Mouse (Mus musculus): ENCODE results near the gene Glo1. TPM values are rescaled to one million over a fixed set of nuclear protein-coding genes. Genes with fewer than 3 reads are reported as not detected.

The Glo1 gene
- polyA plus RNA-seq, 1 experiment from 2014 or later = 160 TPM

GRCm38 (mm10) chr17:30609305-30609979, 17.2 kb downstream of the Glo1 start:
- 92% methylated on average over 16 of the region's 16 CpGs for WGBS
- Histone ChIP-seq H3K27ac (ENCODE audit: low read length) (no peak overlapping the region), H3K36me3 (ENCODE audit: control insufficient read depth, insufficient read depth, low read length) (no peaks in the 10 kb centered on the region), H3K4me2 (ENCODE audit: low read length) (no peak overlapping the region), H3K4me1 (ENCODE audit: control insufficient read depth, insufficient read depth, low read length) (peaks cover 9% of the 10 kb centered on the region), H3K4me3 (ENCODE audit: low read depth, low read length) (no peak overlapping the region), H3K9ac (ENCODE audit: low read depth, low read length) (no peak overlapping the region), H3K27me3 (ENCODE audit: control insufficient read depth, insufficient read depth, low read depth, low read length) (no peaks in the 10 kb centered on the region), H3K9me3 (replicated peaks; ENCODE audit: control insufficient read depth, low read length, poor library complexity, severe bottlenecking) (no peaks in the 10 kb centered on the region)
- ATAC-seq = no peak

DNA sequence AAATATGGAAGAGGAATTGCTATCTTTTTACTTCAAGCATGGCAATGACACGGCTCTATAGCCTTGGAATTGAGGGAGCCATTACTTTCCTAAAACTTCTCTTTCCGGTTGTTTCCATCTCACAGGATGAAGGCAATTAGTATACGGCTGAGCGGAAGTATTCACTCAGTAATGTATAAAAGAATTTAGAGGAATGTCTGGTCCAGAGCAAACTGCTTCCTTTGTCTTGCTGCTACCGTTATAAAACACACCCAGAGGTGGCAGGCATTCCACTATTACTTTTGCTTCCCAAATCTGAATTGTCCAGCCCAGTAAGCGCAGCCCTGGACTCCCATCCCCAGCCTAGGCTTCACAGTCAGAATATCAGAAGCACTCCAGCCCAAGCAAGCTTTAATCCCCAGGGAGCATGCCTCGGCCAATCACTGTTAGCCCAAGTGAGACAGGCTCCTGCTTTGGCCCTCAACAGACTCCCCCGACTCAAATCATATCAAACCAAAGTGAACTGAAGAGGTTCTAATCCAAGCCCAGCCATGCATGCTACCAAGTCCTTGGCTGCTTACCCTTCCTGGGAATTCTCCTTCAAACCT, 18.7 kb downstream of the Glo1 start:
- H3K27ac ChIP-seq (ENCODE audit: low read length) = no peak overlapping the region
- WGBS = 53% methylated on average over 8 of the region's 8 CpGs
- ATAC-seq = no peak

GRCm38 (mm10) chr17:30607330-30607729, 19.3 kb downstream of the Glo1 start:
- H3K9me3 ChIP-seq (replicated peaks; ENCODE audit: control insufficient read depth, low read length, poor library complexity, severe bottlenecking) = no peaks in the 10 kb centered on the region
- no peak overlapping the region for H3K9ac ChIP-seq (ENCODE audit: low read depth, low read length)
- no peak for ATAC-seq
- H3K4me2 ChIP-seq (ENCODE audit: low read length) = no peak overlapping the region
- no peak overlapping the region for H3K4me3 ChIP-seq (ENCODE audit: low read depth, low read length)
- H3K36me3 ChIP-seq (ENCODE audit: control insufficient read depth, insufficient read depth, low read length) = no peaks in the 10 kb centered on the region
- 88% methylated on average over 7 of the region's 7 CpGs for WGBS
- peaks cover 9% of the 10 kb centered on the region for H3K4me1 ChIP-seq (ENCODE audit: control insufficient read depth, insufficient read depth, low read length)
- H3K27ac ChIP-seq (ENCODE audit: low read length) = no peak overlapping the region; the same call in 1 of the 2 replicates
- no peaks in the 10 kb centered on the region for H3K27me3 ChIP-seq (ENCODE audit: control insufficient read depth, insufficient read depth, low read depth, low read length)

More for the DNA sequence above, 18.7 kb downstream of the Glo1 start:
- H3K9me3 ChIP-seq (replicated peaks; ENCODE audit: control insufficient read depth, low read length, poor library complexity, severe bottlenecking) = no peaks in the 10 kb centered on the region
- H3K4me3 ChIP-seq (ENCODE audit: low read depth, low read length) = no peak overlapping the region
- H3K4me2 ChIP-seq (ENCODE audit: low read length) = no peak overlapping the region
- H3K4me1 ChIP-seq (ENCODE audit: control insufficient read depth, insufficient read depth, low read length) = peaks cover 9% of the 10 kb centered on the region
- no peaks in the 10 kb centered on the region for H3K27me3 ChIP-seq (ENCODE audit: control insufficient read depth, insufficient read depth, low read depth, low read length)
- no peak overlapping the region for H3K9ac ChIP-seq (ENCODE audit: low read depth, low read length)
- no peaks in the 10 kb centered on the region for H3K36me3 ChIP-seq (ENCODE audit: control insufficient read depth, insufficient read depth, low read length)

DNA sequence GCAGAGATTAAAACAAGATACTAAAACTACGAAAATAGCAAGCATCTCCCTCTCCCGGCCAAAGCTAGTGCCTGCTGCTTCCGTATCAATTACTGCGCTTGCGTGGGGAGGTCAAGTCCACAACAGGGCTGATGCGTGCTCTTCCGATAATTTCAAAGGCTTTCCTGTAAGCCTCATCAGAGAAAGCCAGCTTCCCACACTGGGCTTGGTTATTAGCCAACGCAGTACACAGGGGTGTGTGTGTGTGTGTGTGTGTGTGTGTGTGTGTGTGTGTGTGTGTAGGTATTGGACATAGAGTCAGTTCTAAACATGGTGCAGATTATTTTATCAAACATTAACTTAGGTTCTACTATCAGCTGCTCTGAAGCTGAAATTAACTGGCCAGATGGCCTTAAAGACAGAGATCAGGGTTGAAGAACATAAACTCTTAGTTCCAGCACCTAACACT, 20.0 kb downstream of the Glo1 start:
- peaks cover 6% of the 10 kb centered on the region for H3K4me1 ChIP-seq (ENCODE audit: control insufficient read depth, insufficient read depth, low read length)
- no peaks in the 10 kb centered on the region for H3K9me3 ChIP-seq (replicated peaks; ENCODE audit: control insufficient read depth, low read length, poor library complexity, severe bottlenecking)
- no peaks in the 10 kb centered on the region for H3K27me3 ChIP-seq (ENCODE audit: control insufficient read depth, insufficient read depth, low read depth, low read length)
- no peak overlapping the region for H3K4me2 ChIP-seq (ENCODE audit: low read length)
- ATAC-seq = no peak
- WGBS = 68% methylated on average over 8 of the region's 8 CpGs
- no peak overlapping the region for H3K4me3 ChIP-seq (ENCODE audit: low read depth, low read length)
- H3K27ac ChIP-seq (ENCODE audit: low read length) = no peak overlapping the region
- 0 out of 2 replicates have a peak, but pooled peaks cover 2% of the 10 kb centered on the region for H3K36me3 ChIP-seq (ENCODE audit: control insufficient read depth, insufficient read depth, low read length)
- no peak overlapping the region for H3K9ac ChIP-seq (ENCODE audit: low read depth, low read length)

DNA sequence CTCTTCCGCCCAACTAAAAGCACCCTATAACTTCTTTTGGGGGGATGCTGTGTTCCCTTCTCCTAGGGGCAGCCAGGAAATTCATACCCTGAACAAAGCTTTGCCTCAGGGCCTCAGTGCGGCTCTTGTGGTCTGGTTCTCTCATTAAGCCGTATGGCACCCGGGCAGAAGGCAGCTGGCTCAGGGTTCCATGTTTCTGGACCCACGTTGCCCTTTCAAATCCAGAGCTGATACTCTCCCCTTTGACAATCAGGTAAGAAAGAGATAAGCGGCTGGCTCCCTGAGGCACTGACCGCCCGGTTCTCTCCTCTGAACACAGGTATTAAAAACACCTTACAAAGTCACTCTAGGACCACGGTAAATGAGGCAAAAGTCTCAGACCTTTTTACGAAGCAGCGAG, 20.5 kb downstream of the Glo1 start:
- no peak overlapping the region for H3K4me2 ChIP-seq (ENCODE audit: low read length)
- H3K4me3 ChIP-seq (ENCODE audit: low read depth, low read length) = no peak overlapping the region
- H3K27me3 ChIP-seq (ENCODE audit: control insufficient read depth, insufficient read depth, low read depth, low read length) = no peaks in the 10 kb centered on the region
- H3K27ac ChIP-seq (ENCODE audit: low read length) = no peak overlapping the region
- ATAC-seq = no peak
- 80% methylated on average over 11 of the region's 11 CpGs for WGBS
- H3K9me3 ChIP-seq (replicated peaks; ENCODE audit: control insufficient read depth, low read length, poor library complexity, severe bottlenecking) = no peaks in the 10 kb centered on the region
- 0 out of 2 replicates have a peak, but pooled peaks cover 2% of the 10 kb centered on the region for H3K36me3 ChIP-seq (ENCODE audit: control insufficient read depth, insufficient read depth, low read length)
- no peak overlapping the region for H3K9ac ChIP-seq (ENCODE audit: low read depth, low read length)
- H3K4me1 ChIP-seq (ENCODE audit: control insufficient read depth, insufficient read depth, low read length) = peaks cover 2% of the 10 kb centered on the region

- H3K4me3 ChIP-seq (ENCODE audit: low read depth, low read length) = no peak overlapping the region
- 0 out of 2 replicates have a peak, but pooled peaks cover 2% of the 10 kb centered on the region for H3K36me3 ChIP-seq (ENCODE audit: control insufficient read depth, insufficient read depth, low read length)
- H3K4me2 ChIP-seq (ENCODE audit: low read length) = no peak overlapping the region
- H3K4me1 ChIP-seq (ENCODE audit: control insufficient read depth, insufficient read depth, low read length) = no peaks in the 10 kb centered on the region
- H3K9ac ChIP-seq (ENCODE audit: low read depth, low read length) = no peak overlapping the region
- H3K9me3 ChIP-seq (replicated peaks; ENCODE audit: control insufficient read depth, low read length, poor library complexity, severe bottlenecking) = no peaks in the 10 kb centered on the region
- no peaks in the 10 kb centered on the region for H3K27me3 ChIP-seq (ENCODE audit: control insufficient read depth, insufficient read depth, low read depth, low read length)
- no peak for ATAC-seq
- no peak overlapping the region for H3K27ac ChIP-seq (ENCODE audit: low read length)
- WGBS = 84% methylated on average over 5 of the region's 5 CpGs
These were observed 21.7 kb downstream of the Glo1 start for GRCm38 (mm10) chr17:30605001-30605400.

GRCm38 (mm10) chr17:30604296-30604695, 22.4 kb downstream of the Glo1 start:
- no peak overlapping the region for H3K9ac ChIP-seq (ENCODE audit: low read depth, low read length)
- H3K4me1 ChIP-seq (ENCODE audit: control insufficient read depth, insufficient read depth, low read length) = no peaks in the 10 kb centered on the region
- H3K27me3 ChIP-seq (ENCODE audit: control insufficient read depth, insufficient read depth, low read depth, low read length) = no peaks in the 10 kb centered on the region
- 89% methylated on average over 6 of the region's 6 CpGs for WGBS
- H3K4me3 ChIP-seq (ENCODE audit: low read depth, low read length) = no peak overlapping the region
- no peak for ATAC-seq
- H3K4me2 ChIP-seq (ENCODE audit: low read length) = no peak overlapping the region
- H3K9me3 ChIP-seq (replicated peaks; ENCODE audit: control insufficient read depth, low read length, poor library complexity, severe bottlenecking) = no peaks in the 10 kb centered on the region
- no peak overlapping the region for H3K27ac ChIP-seq (ENCODE audit: low read length)
- 0 out of 2 replicates have a peak, but pooled peaks cover 2% of the 10 kb centered on the region for H3K36me3 ChIP-seq (ENCODE audit: control insufficient read depth, insufficient read depth, low read length)

GRCm38 (mm10) chr17:30602175-30602574, 24.5 kb downstream of the Glo1 start:
- WGBS = 95% methylated on average over 14 of the region's 14 CpGs
- Histone ChIP-seq H3K9me3 (replicated peaks; ENCODE audit: control insufficient read depth, low read length, poor library complexity, severe bottlenecking) (no peaks in the 10 kb centered on the region), H3K27me3 (ENCODE audit: control insufficient read depth, insufficient read depth, low read depth, low read length) (no peaks in the 10 kb centered on the region), H3K4me3 (ENCODE audit: low read depth, low read length) (no peak overlapping the region), H3K36me3 (ENCODE audit: control insufficient read depth, insufficient read depth, low read length) (peaks cover 5% of the 10 kb centered on the region), H3K27ac (ENCODE audit: low read length) (no peak overlapping the region), H3K4me1 (ENCODE audit: control insufficient read depth, insufficient read depth, low read length) (no peaks in the 10 kb centered on the region), H3K9ac (ENCODE audit: low read depth, low read length) (no peak overlapping the region), H3K4me2 (ENCODE audit: low read length) (no peak overlapping the region)
- no peak for ATAC-seq

- Histone ChIP-seq H3K36me3 (ENCODE audit: control insufficient read depth, insufficient read depth, low read length) (peaks cover 9% of the 10 kb centered on the region), H3K27ac (ENCODE audit: low read length) (no peak overlapping the region)
- 79% methylated on average over 5 of the region's 5 CpGs for WGBS
These were observed 28.4 kb downstream of the Glo1 start for GRCm38 (mm10) chr17:30598300-30598699.

More at GRCm38 (mm10) chr17:30598300-30598699, 28.4 kb downstream of the Glo1 start:
- no peak for ATAC-seq
- Histone ChIP-seq H3K9ac (ENCODE audit: low read depth, low read length) (no peak overlapping the region), H3K4me1 (ENCODE audit: control insufficient read depth, insufficient read depth, low read length) (no peaks in the 10 kb centered on the region; the same call in 1 of the 2 replicates), H3K9me3 (replicated peaks; ENCODE audit: control insufficient read depth, low read length, poor library complexity, severe bottlenecking) (no peaks in the 10 kb centered on the region), H3K27me3 (ENCODE audit: control insufficient read depth, insufficient read depth, low read depth, low read length) (no peaks in the 10 kb centered on the region), H3K4me3 (ENCODE audit: low read depth, low read length) (no peak overlapping the region), H3K4me2 (ENCODE audit: low read length) (no peak overlapping the region)

All from midbrain, embryonic 16.5 days (tissue).